Mouse (Mus musculus): ENCODE measurements at regions not wholly inside any gene's neighbourhood (a gene's known extent, or its start where the extent isn't known, plus 50 kb on each side); places are given as distances from the start of the nearest gene placed in this dataset.

DNA sequence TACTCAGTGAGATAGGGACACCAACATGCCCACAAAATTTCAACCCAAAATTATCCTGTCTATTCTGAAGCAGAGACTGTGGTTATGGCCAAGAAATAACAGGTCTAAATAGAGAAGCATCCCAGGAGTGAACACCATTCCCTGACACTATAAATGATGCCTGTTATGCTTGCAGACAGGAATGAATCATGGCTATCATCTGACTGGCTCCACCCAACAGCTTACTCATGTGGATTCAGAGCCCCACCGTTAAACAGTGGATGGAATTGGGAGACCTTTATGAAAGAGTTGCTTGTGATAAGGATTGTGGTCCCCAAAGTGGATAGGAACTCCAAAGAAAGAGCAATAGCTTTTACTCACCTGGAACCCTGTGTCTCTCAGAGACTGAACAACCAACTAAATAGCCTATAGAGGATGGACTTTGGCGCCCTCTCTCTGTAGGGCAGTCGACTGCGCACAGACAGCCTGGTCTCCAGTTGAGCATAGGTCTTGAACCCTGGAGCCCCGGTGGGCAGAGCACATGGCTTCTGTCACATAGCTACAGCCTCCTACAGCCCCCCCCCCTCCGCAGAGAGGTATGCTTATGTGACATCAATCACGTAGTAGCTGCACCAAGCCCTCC is 1101.3 kb upstream of the Zeb2 start:
- no peak overlapping the region for H3K27ac ChIP-seq (ENCODE audit: low read depth, low read length)
- no peak for ATAC-seq (replicated peaks; ENCODE audit: insufficient number of reproducible peaks, low FRiP score, low TSS enrichment)
- H3K36me3 ChIP-seq (ENCODE audit: control insufficient read depth, insufficient read depth, low read length) = no peaks in the 10 kb centered on the region
- H3K27me3 ChIP-seq (ENCODE audit: control insufficient read depth, insufficient read depth, low read length) = no peaks in the 10 kb centered on the region
- H3K4me1 ChIP-seq (ENCODE audit: control insufficient read depth, insufficient read depth, low read length) = no peaks in the 10 kb centered on the region
- WGBS (ENCODE audit: insufficient replicate concordance) = 90% methylated on average over 7 of the region's 7 CpGs
- H3K9ac ChIP-seq (ENCODE audit: low read depth, low read length) = no peak overlapping the region
- no peaks in the 10 kb centered on the region for H3K9me3 ChIP-seq (replicated peaks; ENCODE audit: control insufficient read depth, low read length)
- H3K4me2 ChIP-seq = no peak overlapping the region
- H3K4me3 ChIP-seq (ENCODE audit: low read depth, low read length) = no peak overlapping the region

DNA sequence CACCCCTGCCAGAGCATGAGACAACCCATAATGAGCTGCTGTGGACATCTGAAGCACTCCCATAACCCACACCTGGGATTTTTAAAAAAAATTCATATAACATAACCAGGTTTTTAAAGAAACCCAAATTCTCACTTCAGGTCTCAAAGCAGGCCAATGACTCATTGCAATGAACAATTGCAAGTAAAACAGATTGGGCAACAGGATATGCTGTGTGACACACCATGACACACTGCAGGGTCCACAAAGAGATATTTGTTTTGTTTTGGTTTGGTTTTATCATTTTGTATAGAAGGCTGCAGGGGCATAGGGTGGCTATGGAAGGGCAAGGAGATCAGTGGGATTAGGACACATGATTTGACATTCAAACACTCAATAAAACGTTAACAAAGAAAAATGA is 1082.1 kb upstream of the Zeb2 start:
- Histone ChIP-seq H3K4me3 (ENCODE audit: low read depth, low read length) (no peak overlapping the region), H3K27ac (ENCODE audit: low read depth, low read length) (no peak overlapping the region), H3K27me3 (ENCODE audit: control insufficient read depth, insufficient read depth, low read length) (no peaks in the 10 kb centered on the region), H3K36me3 (ENCODE audit: control insufficient read depth, insufficient read depth, low read length) (no peaks in the 10 kb centered on the region), H3K4me2 (no peak overlapping the region), H3K9me3 (replicated peaks; ENCODE audit: control insufficient read depth, low read length) (no peaks in the 10 kb centered on the region), H3K4me1 (ENCODE audit: control insufficient read depth, insufficient read depth, low read length) (no peaks in the 10 kb centered on the region), H3K9ac (ENCODE audit: low read depth, low read length) (no peak overlapping the region)
- WGBS (ENCODE audit: insufficient replicate concordance) = 36% methylated on average over 1 of the region's 1 CpGs
- ATAC-seq (replicated peaks; ENCODE audit: insufficient number of reproducible peaks, low FRiP score, low TSS enrichment) = no peak

DNA sequence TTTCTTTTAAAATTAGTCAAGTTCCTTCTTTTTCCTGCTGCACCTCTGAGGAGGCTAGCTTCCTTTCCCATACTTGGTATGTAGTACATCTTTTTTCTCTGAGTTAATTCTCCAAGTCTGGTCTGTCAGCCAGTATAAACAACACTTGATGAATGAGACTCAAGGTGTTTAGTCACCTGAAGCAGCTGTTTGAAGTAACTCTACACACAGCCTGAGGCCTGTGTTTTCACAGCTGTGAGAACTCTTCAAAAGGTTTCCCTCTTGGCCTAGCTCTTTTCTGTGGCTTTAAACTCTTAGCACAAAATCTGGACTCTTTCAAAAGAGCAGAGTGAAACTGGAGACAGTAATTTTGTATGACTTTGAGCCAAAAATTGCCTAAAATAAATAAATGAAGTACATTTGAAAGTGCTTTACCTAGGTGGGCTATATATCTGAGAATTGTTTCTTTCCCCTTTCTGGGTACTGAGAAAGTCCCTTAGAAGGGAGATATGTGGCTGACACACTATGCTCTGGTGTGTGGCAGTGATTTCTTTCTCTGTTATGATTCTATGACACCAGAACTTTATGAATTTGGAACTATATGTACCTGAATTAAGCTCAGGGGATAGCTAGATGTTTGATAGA is 1070.2 kb upstream of the Zeb2 start:
- no peak overlapping the region for H3K4me2 ChIP-seq
- no peak overlapping the region for H3K4me3 ChIP-seq (ENCODE audit: low read depth, low read length)
- no peaks in the 10 kb centered on the region for H3K9me3 ChIP-seq (replicated peaks; ENCODE audit: control insufficient read depth, low read length)
- H3K9ac ChIP-seq (ENCODE audit: low read depth, low read length) = no peak overlapping the region
- H3K4me1 ChIP-seq (ENCODE audit: control insufficient read depth, insufficient read depth, low read length) = no peaks in the 10 kb centered on the region
- no peaks in the 10 kb centered on the region for H3K36me3 ChIP-seq (ENCODE audit: control insufficient read depth, insufficient read depth, low read length)
- H3K27ac ChIP-seq (ENCODE audit: low read depth, low read length) = no peak overlapping the region
- ATAC-seq (replicated peaks; ENCODE audit: insufficient number of reproducible peaks, low FRiP score, low TSS enrichment) = no peak
- no peaks in the 10 kb centered on the region for H3K27me3 ChIP-seq (ENCODE audit: control insufficient read depth, insufficient read depth, low read length)

DNA sequence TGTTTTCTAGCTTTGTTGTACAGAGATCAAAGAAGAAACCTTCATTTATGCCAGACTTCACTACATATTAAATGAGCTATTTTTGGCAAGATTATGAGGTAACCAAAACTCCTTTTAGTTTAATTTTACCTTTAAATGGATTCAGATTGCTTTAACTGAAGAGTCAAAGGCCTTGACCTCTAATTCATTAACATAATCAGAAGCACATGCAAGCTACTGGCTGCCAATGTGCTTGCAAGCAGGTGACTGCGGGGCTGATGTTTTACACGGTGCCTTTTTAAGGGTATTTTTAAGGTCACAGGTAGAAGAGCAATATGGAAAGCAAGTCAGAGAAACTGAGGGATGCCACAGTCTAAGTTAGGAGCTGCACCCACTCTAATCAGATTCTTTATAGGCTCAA is 1066.0 kb upstream of the Zeb2 start:
- H3K4me2 ChIP-seq = no peak overlapping the region
- no peaks in the 10 kb centered on the region for H3K9me3 ChIP-seq (replicated peaks; ENCODE audit: control insufficient read depth, low read length)
- no peak overlapping the region for H3K27ac ChIP-seq (ENCODE audit: low read depth, low read length)
- no peaks in the 10 kb centered on the region for H3K36me3 ChIP-seq (ENCODE audit: control insufficient read depth, insufficient read depth, low read length)
- ATAC-seq (replicated peaks; ENCODE audit: insufficient number of reproducible peaks, low FRiP score, low TSS enrichment) = no peak
- 69% methylated on average over 2 of the region's 2 CpGs for WGBS (ENCODE audit: insufficient replicate concordance)
- no peak overlapping the region for H3K9ac ChIP-seq (ENCODE audit: low read depth, low read length)
- no peaks in the 10 kb centered on the region for H3K4me1 ChIP-seq (ENCODE audit: control insufficient read depth, insufficient read depth, low read length)
- no peaks in the 10 kb centered on the region for H3K27me3 ChIP-seq (ENCODE audit: control insufficient read depth, insufficient read depth, low read length)
- H3K4me3 ChIP-seq (ENCODE audit: low read depth, low read length) = no peak overlapping the region

DNA sequence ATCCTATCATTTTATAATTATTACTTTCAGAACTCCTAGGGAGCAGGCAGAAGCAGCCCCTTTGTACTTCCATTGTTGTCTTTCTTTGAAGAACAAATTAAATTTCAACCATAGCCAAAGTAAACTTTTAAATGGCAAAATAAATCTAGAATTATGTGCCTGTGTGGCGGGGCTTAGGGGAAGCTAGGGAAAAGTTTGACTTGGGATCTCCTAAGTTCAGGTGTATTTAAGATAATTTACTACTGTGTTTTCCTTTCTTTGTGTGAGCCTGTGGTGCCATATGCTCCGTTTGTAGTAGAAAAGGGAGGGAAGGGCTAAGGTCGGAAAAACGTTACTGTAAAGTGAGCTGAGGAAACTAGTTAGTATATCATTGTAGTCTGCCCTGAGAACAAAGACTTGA is 1062.5 kb upstream of the Zeb2 start:
- 53% methylated on average over 4 of the region's 4 CpGs for WGBS (ENCODE audit: insufficient replicate concordance)
- Histone ChIP-seq H3K4me3 (ENCODE audit: low read depth, low read length) (no peak overlapping the region), H3K9me3 (replicated peaks; ENCODE audit: control insufficient read depth, low read length) (no peaks in the 10 kb centered on the region), H3K9ac (ENCODE audit: low read depth, low read length) (no peak overlapping the region), H3K4me2 (no peak overlapping the region), H3K4me1 (ENCODE audit: control insufficient read depth, insufficient read depth, low read length) (no peaks in the 10 kb centered on the region), H3K27ac (ENCODE audit: low read depth, low read length) (no peak overlapping the region), H3K36me3 (ENCODE audit: control insufficient read depth, insufficient read depth, low read length) (no peaks in the 10 kb centered on the region), H3K27me3 (ENCODE audit: control insufficient read depth, insufficient read depth, low read length) (no peaks in the 10 kb centered on the region)
- ATAC-seq (replicated peaks; ENCODE audit: insufficient number of reproducible peaks, low FRiP score, low TSS enrichment) = no peak

DNA sequence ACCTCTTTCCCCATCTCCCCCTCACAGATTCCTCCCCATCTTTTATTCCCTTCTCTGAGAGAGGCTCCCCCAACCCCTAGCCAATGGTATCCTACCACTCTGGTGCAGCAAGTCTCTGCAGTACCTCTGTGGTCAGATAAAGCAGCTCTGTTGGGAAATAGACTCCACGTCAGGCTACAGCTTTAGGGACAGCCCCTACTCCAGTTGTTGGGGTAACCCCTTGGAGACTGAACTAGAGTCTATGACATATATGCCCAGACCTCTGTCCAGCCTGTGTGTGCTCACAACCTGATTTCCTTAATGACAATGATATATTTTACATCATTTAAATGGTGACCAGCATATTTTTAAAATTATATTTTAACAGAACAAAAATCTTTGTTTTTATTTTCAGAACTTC is 1051.3 kb upstream of the Zeb2 start:
- no peak overlapping the region for H3K4me3 ChIP-seq (ENCODE audit: low read depth, low read length)
- H3K4me2 ChIP-seq = no peak overlapping the region
- WGBS (ENCODE audit: insufficient replicate concordance) = 25% methylated on average over 1 of the region's 1 CpGs
- no peak overlapping the region for H3K9ac ChIP-seq (ENCODE audit: low read depth, low read length)
- no peak for ATAC-seq (replicated peaks; ENCODE audit: insufficient number of reproducible peaks, low FRiP score, low TSS enrichment)
- H3K36me3 ChIP-seq (ENCODE audit: control insufficient read depth, insufficient read depth, low read length) = no peaks in the 10 kb centered on the region
- H3K27ac ChIP-seq (ENCODE audit: low read depth, low read length) = no peak overlapping the region
- H3K4me1 ChIP-seq (ENCODE audit: control insufficient read depth, insufficient read depth, low read length) = no peaks in the 10 kb centered on the region
- H3K27me3 ChIP-seq (ENCODE audit: control insufficient read depth, insufficient read depth, low read length) = no peaks in the 10 kb centered on the region
- H3K9me3 ChIP-seq (replicated peaks; ENCODE audit: control insufficient read depth, low read length) = no peaks in the 10 kb centered on the region

DNA sequence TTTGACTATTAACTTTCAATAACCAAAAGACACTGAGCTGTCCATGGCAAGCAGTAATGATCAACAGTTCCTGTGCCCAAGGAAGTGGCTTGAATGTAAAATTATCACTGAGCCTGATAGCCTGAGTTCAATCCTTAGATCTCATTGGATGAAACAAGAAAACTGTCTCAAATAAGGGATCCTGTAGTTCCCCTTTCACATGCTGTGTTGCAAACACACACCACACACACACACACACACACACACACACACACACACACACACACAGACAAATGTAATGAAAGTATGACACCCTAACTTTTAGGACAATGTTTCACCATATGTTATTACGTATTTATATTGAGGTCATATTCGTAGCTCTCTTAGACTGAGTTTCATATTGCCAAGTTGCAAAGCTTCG is 1032.7 kb upstream of the Zeb2 start:
- Histone ChIP-seq H3K27me3 (ENCODE audit: control insufficient read depth, insufficient read depth, low read length) (no peaks in the 10 kb centered on the region), H3K9me3 (replicated peaks; ENCODE audit: control insufficient read depth, low read length) (no peaks in the 10 kb centered on the region), H3K36me3 (ENCODE audit: control insufficient read depth, insufficient read depth, low read length) (no peaks in the 10 kb centered on the region), H3K27ac (ENCODE audit: low read depth, low read length) (no peak overlapping the region), H3K4me3 (ENCODE audit: low read depth, low read length) (no peak overlapping the region), H3K4me2 (no peak overlapping the region), H3K4me1 (ENCODE audit: control insufficient read depth, insufficient read depth, low read length) (no peaks in the 10 kb centered on the region), H3K9ac (ENCODE audit: low read depth, low read length) (no peak overlapping the region)
- ATAC-seq (replicated peaks; ENCODE audit: insufficient number of reproducible peaks, low FRiP score, low TSS enrichment) = no peak
- 83% methylated on average over 3 of the region's 3 CpGs for WGBS (ENCODE audit: insufficient replicate concordance)

DNA sequence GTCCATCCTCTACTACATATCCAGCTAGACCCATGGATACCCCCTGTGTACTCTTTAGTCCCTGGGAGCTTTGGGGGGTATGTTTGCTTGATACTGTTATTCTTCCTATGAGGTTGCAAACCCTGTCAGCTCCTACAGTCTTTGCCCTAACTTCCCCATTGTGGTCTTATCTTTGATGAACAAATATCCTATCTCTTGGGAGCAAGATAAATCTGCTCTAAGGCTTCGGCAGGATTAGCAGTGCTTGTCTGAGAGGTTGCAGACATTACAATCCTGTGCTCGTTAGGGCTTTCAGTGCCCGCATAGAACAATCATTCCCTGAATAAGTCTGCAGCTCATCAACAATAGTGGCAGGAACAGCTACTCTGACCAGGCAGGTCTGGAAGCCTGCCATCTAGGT is 1002.7 kb upstream of the Zeb2 start:
- H3K36me3 ChIP-seq (ENCODE audit: control insufficient read depth, insufficient read depth, low read length) = no peaks in the 10 kb centered on the region
- H3K4me3 ChIP-seq (ENCODE audit: low read depth, low read length) = no peak overlapping the region
- WGBS (ENCODE audit: insufficient replicate concordance) = 29% methylated on average over 3 of the region's 3 CpGs
- H3K4me1 ChIP-seq (ENCODE audit: control insufficient read depth, insufficient read depth, low read length) = no peaks in the 10 kb centered on the region
- no peaks in the 10 kb centered on the region for H3K9me3 ChIP-seq (replicated peaks; ENCODE audit: control insufficient read depth, low read length)
- ATAC-seq (replicated peaks; ENCODE audit: insufficient number of reproducible peaks, low FRiP score, low TSS enrichment) = no peak
- no peak overlapping the region for H3K4me2 ChIP-seq
- H3K27me3 ChIP-seq (ENCODE audit: control insufficient read depth, insufficient read depth, low read length) = no peaks in the 10 kb centered on the region
- H3K27ac ChIP-seq (ENCODE audit: low read depth, low read length) = no peak overlapping the region
- no peak overlapping the region for H3K9ac ChIP-seq (ENCODE audit: low read depth, low read length)

DNA sequence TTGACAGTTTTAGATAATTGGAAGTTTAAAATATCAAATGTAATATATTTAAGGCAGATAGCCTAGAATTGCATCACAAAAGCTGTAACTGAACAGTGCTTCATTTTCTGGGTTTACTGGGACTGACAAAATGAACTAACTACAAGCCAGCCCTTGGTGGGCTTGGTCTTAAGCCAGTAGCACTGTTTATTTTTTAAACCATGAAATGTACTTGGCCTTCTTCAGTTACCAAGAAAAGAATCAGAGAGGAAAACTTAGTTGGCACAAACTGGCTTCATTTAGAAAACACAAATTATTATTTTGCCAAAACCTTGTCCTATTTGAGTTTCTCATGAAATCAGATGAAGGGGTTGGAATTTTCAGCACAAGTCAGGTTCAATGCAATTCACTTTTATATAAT is 989.8 kb upstream of the Zeb2 start:
- no peak for ATAC-seq (replicated peaks; ENCODE audit: insufficient number of reproducible peaks, low FRiP score, low TSS enrichment)

More for the DNA sequence above, 989.8 kb upstream of the Zeb2 start:
- H3K27me3 ChIP-seq (ENCODE audit: control insufficient read depth, insufficient read depth, low read length) = no peaks in the 10 kb centered on the region
- no peak overlapping the region for H3K9ac ChIP-seq (ENCODE audit: low read depth, low read length)
- no peak overlapping the region for H3K4me2 ChIP-seq
- no peaks in the 10 kb centered on the region for H3K9me3 ChIP-seq (replicated peaks; ENCODE audit: control insufficient read depth, low read length)
- no peaks in the 10 kb centered on the region for H3K4me1 ChIP-seq (ENCODE audit: control insufficient read depth, insufficient read depth, low read length)
- no peak overlapping the region for H3K4me3 ChIP-seq (ENCODE audit: low read depth, low read length)
- H3K36me3 ChIP-seq (ENCODE audit: control insufficient read depth, insufficient read depth, low read length) = no peaks in the 10 kb centered on the region
- H3K27ac ChIP-seq (ENCODE audit: low read depth, low read length) = no peak overlapping the region
